Mouse (Mus musculus) thymus, postnatal 36 days (tissue): ENCODE data around the gene Vmn2r36.
"Not testable (repeated sequence)": the region's sequence is repeated elsewhere in the genome, so short reads cannot be mapped to it uniquely, and the experiment has no call there.

Source experiments
- DNase-seq, 2 experiments: peaks; one replicate each; pipeline ENCODE4 v3.0.0; 2022; ENCODE audit warnings: mixed read lengths in 2 of 2

The Vmn2r36 gene

GRCm38 (mm10) chr7:7902395-7902794 is at the start of gene Vmn2r36:
Gene Vmn2r36, minus strand, starts transcription at chr7:7902495.
- not testable (repeated sequence) for DNase-seq
